In genomic region chr9:31610631-31611030, GRCm38 (mm10) we compare ENCODE assay signal across 19 mouse cellular contexts.
A peak's percentile ranks its signal among the peaks of the same experiment; 100 is the strongest.
DNase-seq lines count a peak whose midpoint lies in the region; ATAC-seq lines count a peak whose summit lies in the region.
"Had no signal": no experiment of that assay in that cellular context is flagged by ENCODE, and none has a peak within 500 bp of the region (broad histone marks: within the 10 kb centered on the region; RNA-seq: fewer than 3 reads in every experiment).

No protein-coding gene starts in this region.

- peaks cover 6% of the 10 kb centered on the region for H3K4me1 ChIP-seq in lung, embryonic 16.5 days (replicated peaks; ENCODE audit: control insufficient read depth, insufficient read depth, low read length)
- peaks cover 12% of the 10 kb centered on the region for H3K4me1 ChIP-seq in kidney, embryonic 15.5 days
- H3K4me1 ChIP-seq in limb, embryonic 10.5 days, result peaks cover 23% of the 10 kb centered on the region
- H3K4me1 ChIP-seq: megakaryocyte, embryonic 14.5 days; midbrain, embryonic 13.5 days had no signal

- no peak overlapping the region for H3K4me3 ChIP-seq in lung, embryonic 16.5 days (ENCODE audit: low read length)
- no peak overlapping the region for H3K4me3 ChIP-seq in kidney, embryonic 15.5 days (replicated peaks)
- H3K4me3 ChIP-seq in limb, embryonic 10.5 days, result no peak overlapping the region
- H3K4me3 ChIP-seq: embryonic facial prominence, embryonic 15.5 days; limb, embryonic 12.5 days; megakaryocyte, embryonic 14.5 days; midbrain, embryonic 13.5 days had no signal

- WGBS in lung, embryonic 16.5 days, result 41% methylated on average over 4 of the region's 4 CpGs
- WGBS in kidney, embryonic 15.5 days, result 45% methylated on average over 4 of the region's 4 CpGs
- WGBS in limb, embryonic 10.5 days, result 60% methylated on average over 4 of the region's 4 CpGs

- H3K4me2 ChIP-seq in lung, embryonic 16.5 days (ENCODE audit: low read depth, low read length), result no peak overlapping the region; the same call in 1 of the 2 replicates
- no peak overlapping the region for H3K4me2 ChIP-seq in kidney, embryonic 15.5 days
- H3K4me2 ChIP-seq: embryonic facial prominence, embryonic 15.5 days; heart, embryonic 11.5 days; limb, embryonic 12.5 days; liver, embryonic 11.5 days; midbrain, embryonic 13.5 days had no signal

- no peaks in the 10 kb centered on the region for H3K27me3 ChIP-seq in lung, embryonic 16.5 days (ENCODE audit: control insufficient read depth, insufficient read depth, low read depth, low read length)
- H3K27me3 ChIP-seq in kidney, embryonic 15.5 days, result no peaks in the 10 kb centered on the region
- H3K27me3 ChIP-seq in limb, embryonic 10.5 days (ENCODE audit: low read depth, poor library complexity, severe bottlenecking), result no peaks in the 10 kb centered on the region
- H3K27me3 ChIP-seq: embryonic facial prominence, embryonic 15.5 days; limb, embryonic 12.5 days; megakaryocyte, embryonic 14.5 days; midbrain, embryonic 13.5 days had no signal

- H3K9me3 ChIP-seq in lung, embryonic 16.5 days (ENCODE audit: control insufficient read depth, low read length), result no peaks in the 10 kb centered on the region
- no peaks in the 10 kb centered on the region for H3K9me3 ChIP-seq in kidney, embryonic 15.5 days (replicated peaks)
- no peaks in the 10 kb centered on the region for H3K9me3 ChIP-seq in limb, embryonic 10.5 days (replicated peaks)
- H3K9me3 ChIP-seq: embryonic facial prominence, embryonic 15.5 days; limb, embryonic 12.5 days; megakaryocyte, embryonic 14.5 days; midbrain, embryonic 13.5 days had no signal

- DNase-seq in kidney, adult 11 months, result peak; percentile 13
- DNase-seq in kidney, postnatal 25 days, result no peak
- no peak for DNase-seq in lung, postnatal 36 days
- DNase-seq in limb, embryonic 10.5 days (ENCODE audit: low spot score), result no peak
- no peak for DNase-seq in thymus, postnatal 36 days
- DNase-seq in spleen, adult 12 weeks (ENCODE audit: low spot score), result no peak
- DNase-seq: cerebellum, adult 9-11 months; layer of hippocampus, postnatal 36 days; thymus, postnatal 14 days had no signal

- no peak overlapping the region for H3K9ac ChIP-seq in lung, embryonic 16.5 days (ENCODE audit: low read length)
- H3K9ac ChIP-seq in kidney, embryonic 15.5 days, result no peak overlapping the region
- H3K9ac ChIP-seq: embryonic facial prominence, embryonic 15.5 days; limb, embryonic 12.5 days; liver, postnatal 0 days; midbrain, embryonic 13.5 days had no signal

- ATAC-seq in lung, embryonic 16.5 days (ENCODE audit: low read depth), result peak; percentile 67
- ATAC-seq in kidney, embryonic 15.5 days (replicated peaks; ENCODE audit: low FRiP score), result peak; percentile 58; the same call in 1 of the 2 replicates
- ATAC-seq: forebrain, embryonic 14.5 days; liver, postnatal 0 days; midbrain, embryonic 13.5 days had no signal

- H3K27ac ChIP-seq in lung, embryonic 16.5 days (ENCODE audit: low read length), result no peak overlapping the region
- no peak overlapping the region for H3K27ac ChIP-seq in kidney, embryonic 15.5 days
- H3K27ac ChIP-seq in limb, embryonic 10.5 days, result 0 out of 2 replicates have a peak overlapping the region, but pooled peaks have one; percentile 36
- H3K27ac ChIP-seq: embryonic facial prominence, embryonic 15.5 days; limb, embryonic 12.5 days; midbrain, embryonic 13.5 days had no signal

- H3K36me3 ChIP-seq in lung, embryonic 16.5 days (ENCODE audit: control insufficient read depth, insufficient read depth, low read length), result no peaks in the 10 kb centered on the region
- no peaks in the 10 kb centered on the region for H3K36me3 ChIP-seq in kidney, embryonic 15.5 days
- H3K36me3 ChIP-seq in limb, embryonic 10.5 days, result no peaks in the 10 kb centered on the region
- H3K36me3 ChIP-seq: embryonic facial prominence, embryonic 15.5 days; limb, embryonic 12.5 days; midbrain, embryonic 13.5 days had no signal
